Mouse (Mus musculus) embryonic fibroblast, embryonic 13.5 days (primary cell): ENCODE results near the gene Wnt10a.

Source experiments
- CTCF ChIP-seq: IDR thresholded peaks from 2 replicates; pipeline ENCODE4 v1.5.1; 2011; ENCODE audit warnings: mild to moderate bottlenecking, control low read depth, low read length, moderate library complexity, borderline replicate concordance; ENCODE audit not compliant: insufficient read depth
- POLR2A ChIP-seq: IDR thresholded peaks from 2 replicates; pipeline ENCODE4 v1.6.1; 2011; ENCODE audit warnings: low read depth, mild to moderate bottlenecking, control low read depth, low read length, moderate library complexity

GRCm38 (mm10) chr1:74778934-74779486 lies 12.3 kb upstream of the Wnt10a start:
- no peak for TF ChIP-seq CTCF
- no peak for TF ChIP-seq POLR2A
